Mouse (Mus musculus): ENCODE measurements around the gene Slc2a4.

Slc2a4 gene

DNA sequence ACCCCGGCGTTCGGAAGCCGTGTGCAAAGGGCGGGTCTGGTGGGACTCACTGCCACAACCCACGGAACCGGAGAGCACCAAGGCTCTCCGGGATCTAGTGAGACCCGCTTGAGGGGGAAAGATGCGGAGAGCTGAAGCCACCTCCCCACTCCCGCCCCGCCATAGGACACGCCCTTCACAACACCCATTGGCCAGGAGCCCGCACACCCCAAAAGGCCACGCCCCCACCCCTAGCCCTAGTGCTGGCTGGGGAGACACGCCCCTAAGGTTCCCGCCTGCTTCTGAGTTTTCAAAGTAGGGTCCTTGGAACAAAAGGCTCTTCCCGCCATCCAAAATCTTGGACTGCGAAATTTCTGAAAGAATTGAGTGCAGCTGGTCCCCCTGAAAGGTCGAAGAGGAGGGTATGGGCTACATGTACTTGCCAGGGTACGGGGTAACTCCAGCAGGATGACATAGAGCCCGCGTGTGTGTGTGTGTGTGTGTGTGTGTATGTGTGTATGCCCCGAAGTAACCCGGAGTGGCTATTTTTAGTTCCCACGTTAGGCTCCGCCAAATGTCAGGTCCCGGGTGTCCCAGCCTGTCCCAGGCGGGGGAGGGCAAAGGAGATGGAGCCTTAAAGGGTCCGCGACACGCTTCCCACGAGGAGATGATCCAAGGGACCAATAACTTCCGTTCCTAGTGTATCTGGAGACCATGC is at the start of gene Slc2a4:
Gene Slc2a4, minus strand, starts transcription at position 123 of the 697 bp plus-strand sequence.
- DNase-seq (ENCODE audit: low spot score), result peak; percentile 91

DNA sequence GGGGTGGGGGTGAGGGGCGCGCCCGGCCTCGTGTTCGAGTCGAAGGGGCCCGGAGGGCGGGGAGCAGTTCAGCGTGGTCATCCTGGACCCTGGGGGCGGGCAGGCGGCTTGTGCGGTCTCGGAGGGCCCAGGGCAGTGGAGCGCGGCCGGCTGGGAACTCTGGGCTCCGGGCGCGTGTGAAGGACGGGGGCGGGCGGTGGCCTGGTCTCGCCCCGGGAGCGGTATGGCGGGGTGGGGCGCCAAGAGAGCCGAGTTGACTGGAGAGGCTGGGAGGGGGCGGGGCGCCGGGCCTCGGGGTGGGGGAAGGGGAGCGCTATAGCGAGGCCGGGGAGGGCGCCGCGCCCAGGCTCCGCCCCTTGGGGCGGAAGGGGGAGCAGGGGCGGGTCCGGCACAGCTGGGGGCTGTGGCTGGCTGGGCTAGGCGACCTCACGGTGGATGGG is 49.1 kb upstream of the Slc2a4 start:
- peak; percentile 92 for DNase-seq (ENCODE audit: low spot score)

GRCm38 (mm10) chr11:69996161-69997061 is 48.4 kb upstream of the Slc2a4 start:
- DNase-seq (ENCODE audit: low spot score), result no peak

GRCm38 (mm10) chr11:69995391-69995960 is 47.5 kb upstream of the Slc2a4 start, which contains the start of gene Phf23:
Phf23 (plus strand) TSS chr11:69995777.
- DNase-seq (ENCODE audit: low spot score), result peak; percentile 99

- no peak for DNase-seq (ENCODE audit: low spot score)
Measured at GRCm38 (mm10) chr11:69994401-69995090, 46.6 kb upstream of the Slc2a4 start.

- no peak for DNase-seq (ENCODE audit: low spot score)
Measured at GRCm38 (mm10) chr11:69992932-69993331, 44.9 kb upstream of the Slc2a4 start.

GRCm38 (mm10) chr11:69992396-69992795 is 44.4 kb upstream of the Slc2a4 start:
- no peak for DNase-seq (ENCODE audit: low spot score)

- no peak for DNase-seq (ENCODE audit: low spot score)
Measured at GRCm38 (mm10) chr11:69991711-69992110, 43.7 kb upstream of the Slc2a4 start.

GRCm38 (mm10) chr11:69990850-69991691 is 43.1 kb upstream of the Slc2a4 start, which contains the start of gene Gabarap:
Gabarap (plus strand) TSS chr11:69991143.
- peak; percentile 98 for DNase-seq (ENCODE audit: low spot score)

DNA sequence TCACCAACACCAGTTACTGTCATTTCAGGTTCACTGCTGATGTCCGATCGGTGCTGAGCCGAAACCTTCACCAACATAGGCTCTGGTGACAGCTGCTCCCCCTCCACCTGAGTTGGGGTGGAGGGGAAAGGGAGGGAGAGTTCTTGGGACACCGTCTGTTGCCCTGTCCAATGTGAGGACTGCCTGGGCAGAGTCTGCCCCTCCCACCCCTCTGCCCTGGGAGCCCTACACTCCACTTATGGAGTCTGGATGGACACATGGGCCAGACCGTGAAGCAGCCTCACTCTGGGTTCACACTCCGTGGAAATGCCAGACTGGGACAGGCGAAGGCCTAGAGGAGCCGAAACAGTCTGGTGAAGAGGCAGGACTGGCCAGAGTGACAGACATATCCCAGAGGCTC is 42.0 kb upstream of the Slc2a4 start:
- no peak for DNase-seq (ENCODE audit: low spot score)

- no peak for DNase-seq (ENCODE audit: low spot score)
Measured at GRCm38 (mm10) chr11:69984431-69984830, 36.4 kb upstream of the Slc2a4 start.

GRCm38 (mm10) chr11:69983377-69983776 is 35.4 kb upstream of the Slc2a4 start:
- no peak for DNase-seq (ENCODE audit: low spot score)

DNA sequence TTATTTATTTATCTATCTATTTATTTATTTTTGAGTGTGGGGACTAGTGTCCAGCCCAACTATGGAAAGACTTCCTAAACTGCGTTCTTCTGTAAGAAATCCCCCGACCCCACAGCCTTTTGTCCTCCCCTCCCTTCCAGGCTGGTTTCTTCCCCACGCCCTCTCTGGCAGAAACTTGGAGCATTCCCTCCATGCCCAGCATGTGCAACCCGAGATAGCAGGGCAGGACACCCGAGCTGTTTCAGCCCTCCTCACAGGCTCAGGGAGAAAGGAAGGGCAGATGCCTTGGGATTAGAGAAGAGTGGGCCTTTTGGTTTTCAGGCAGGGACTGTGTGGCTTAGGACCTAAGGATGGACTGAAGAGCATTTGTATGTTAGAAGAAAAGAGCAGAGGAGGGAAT is 34.9 kb upstream of the Slc2a4 start:
- no peak for DNase-seq (ENCODE audit: low spot score)

- no peak for DNase-seq (ENCODE audit: low spot score)
Measured at GRCm38 (mm10) chr11:69982225-69982624, 34.2 kb upstream of the Slc2a4 start, which contains the start of gene Elp5. Elp5 (minus strand) TSS chr11:69982517.

- no peak for DNase-seq (ENCODE audit: low spot score)
Measured at GRCm38 (mm10) chr11:69981141-69981762, 33.3 kb upstream of the Slc2a4 start, which contains the start of gene Ctdnep1. Ctdnep1 (plus strand) TSS chr11:69981156.

DNA sequence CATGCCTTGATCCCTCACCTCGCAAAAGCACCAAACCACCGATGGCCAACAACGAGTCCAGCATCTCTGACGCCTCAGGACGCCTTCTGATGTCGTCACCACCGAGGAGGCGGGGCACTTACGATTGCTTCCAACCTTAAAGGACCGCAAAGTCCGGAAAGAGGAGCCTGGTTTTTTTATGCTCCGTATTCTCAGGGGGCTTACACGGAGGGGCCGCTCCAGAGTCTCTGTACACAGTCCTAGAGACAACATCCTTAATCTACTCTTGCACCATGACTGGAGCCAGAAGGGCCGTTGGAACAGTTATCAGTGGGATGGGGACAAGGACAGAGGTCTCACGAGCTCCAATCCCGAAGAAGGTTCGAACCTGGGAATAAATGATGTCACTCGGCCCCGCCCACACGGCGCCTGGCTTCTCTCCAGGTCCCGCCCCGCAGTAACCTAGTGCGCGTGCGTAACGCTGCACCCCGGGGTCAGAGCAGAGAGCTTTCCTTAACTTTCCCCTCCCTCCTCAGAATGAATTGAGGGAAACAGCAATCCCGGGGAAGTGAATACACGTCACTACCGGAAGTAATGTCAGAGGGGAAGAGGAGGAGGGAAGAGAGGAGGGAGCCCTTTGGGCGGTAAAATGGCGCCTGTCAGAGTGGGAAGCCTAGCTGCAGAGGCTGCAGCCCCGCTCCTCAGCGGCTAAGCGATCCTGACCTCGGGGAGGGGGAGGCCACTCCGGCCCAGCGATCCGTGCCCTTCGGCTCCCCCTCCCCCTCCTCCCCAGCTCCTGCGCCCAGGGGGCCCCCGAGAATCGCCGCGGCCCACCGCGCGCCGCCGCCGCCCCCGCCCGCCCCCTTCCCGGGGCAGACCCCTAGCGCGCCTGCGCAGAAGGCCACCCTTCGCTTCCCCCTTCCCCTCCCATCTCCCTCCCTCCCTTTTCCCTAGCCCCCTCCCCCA is 32.5 kb upstream of the Slc2a4 start:
- DNase-seq (ENCODE audit: low spot score), result peak; percentile 97

DNA sequence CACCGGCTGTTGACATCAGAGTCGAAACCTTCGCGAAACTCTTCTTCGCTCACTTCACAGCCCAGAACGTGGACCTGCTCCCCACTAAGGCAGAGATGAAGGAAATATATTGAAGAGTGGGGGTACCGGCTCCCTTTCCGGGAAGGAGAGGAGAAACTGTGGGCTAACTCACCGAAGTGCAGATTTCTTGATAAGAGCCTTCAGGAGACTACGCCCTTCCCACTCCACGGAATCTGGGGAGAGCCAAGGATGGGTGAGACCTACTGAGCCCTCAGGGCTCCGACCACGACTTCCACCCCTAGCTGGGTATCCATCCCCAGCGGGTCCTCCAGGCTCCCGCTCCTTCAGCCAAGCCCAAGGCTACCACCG is 31.8 kb upstream of the Slc2a4 start:
- no peak for DNase-seq (ENCODE audit: low spot score)

GRCm38 (mm10) chr11:69976271-69976670 is 28.3 kb upstream of the Slc2a4 start:
- DNase-seq (ENCODE audit: low spot score), result no peak

DNA sequence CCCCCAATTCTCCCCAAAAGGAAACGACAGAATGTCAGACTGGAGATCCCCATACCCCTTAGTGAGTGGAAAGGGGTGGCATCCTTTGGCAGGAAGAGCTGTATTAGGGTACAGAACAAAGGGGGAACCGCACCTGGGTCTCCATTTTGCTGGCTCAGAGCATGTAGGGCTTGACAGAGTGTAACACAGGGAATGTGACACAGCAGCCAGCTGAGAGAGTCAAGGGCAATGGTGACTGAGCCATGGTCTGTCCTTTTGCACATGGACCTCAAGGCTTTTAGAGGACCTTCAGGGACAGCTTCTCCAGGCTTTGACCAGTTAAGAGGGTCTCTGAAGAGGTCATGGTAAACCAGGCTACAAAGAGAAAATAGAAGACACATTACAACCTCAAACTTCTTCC is 26.9 kb upstream of the Slc2a4 start:
- no peak for DNase-seq (ENCODE audit: low spot score)
